Comparison of ENCODE assay signal across 8 mouse cellular contexts in the genomic region with DNA sequence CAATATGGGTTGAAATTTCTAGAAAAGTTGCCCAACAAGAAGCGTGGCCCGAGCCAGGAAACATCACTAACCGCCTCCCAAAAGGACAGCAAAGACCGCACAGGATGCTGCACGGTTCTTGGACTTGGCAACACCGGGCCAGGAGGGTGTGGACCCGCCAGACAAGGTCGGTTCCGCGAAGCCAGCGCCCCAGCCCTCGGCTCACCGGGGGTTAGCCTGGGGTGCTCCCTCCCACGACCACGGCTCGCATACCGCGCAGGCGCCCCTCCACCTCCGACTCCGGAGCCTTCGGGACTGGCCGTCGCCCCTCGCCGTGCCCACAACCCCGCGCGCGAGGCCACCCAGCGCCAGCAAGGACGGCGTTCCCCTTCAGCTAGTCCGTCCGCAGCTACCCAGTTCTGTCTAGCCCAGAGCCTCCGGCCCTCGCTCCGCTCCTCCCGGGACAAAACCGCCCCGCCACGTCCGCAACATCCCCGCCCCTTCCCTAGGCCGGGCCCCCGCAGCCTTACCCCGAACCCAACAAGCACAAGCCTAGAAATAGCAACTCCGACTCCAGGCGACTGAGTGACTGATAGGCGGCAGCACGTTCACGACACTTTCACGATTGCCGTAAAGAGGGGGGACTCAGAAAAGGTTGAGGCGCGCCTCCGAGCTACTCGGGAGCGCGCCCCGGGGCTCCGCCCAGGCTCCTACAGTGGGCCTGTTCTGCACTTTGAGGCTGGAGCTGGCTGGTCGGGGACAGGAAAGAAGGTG. TPM values are rescaled to one million over a fixed set of nuclear protein-coding genes. Genes with fewer than 3 reads are reported as not detected.
DNase-seq lines count a peak whose midpoint lies in the region; ATAC-seq and TF ChIP-seq lines count a peak whose summit lies in the region.

A gene (plus strand): TSS at position 628 of the 753 bp plus-strand sequence.
A gene (minus strand): TSS at position 632 of the 753 bp plus-strand sequence.

- peak; percentile 23 for TF ChIP-seq POLR2A in ES-Bruce4 (IDR thresholded peaks at IDR 0.05; ENCODE audit: insufficient read depth, low read length)

- no peaks in the 10 kb centered on the region for H3K4me1 ChIP-seq in ES-Bruce4 (ENCODE audit: control insufficient read depth, insufficient read depth, low read length)
- peaks cover 22% of the 10 kb centered on the region for H3K4me1 ChIP-seq in forebrain, embryonic 13.5 days
- peaks cover 28% of the 10 kb centered on the region for H3K4me1 ChIP-seq in liver, postnatal 0 days (ENCODE audit: insufficient read depth)
- H3K4me1 ChIP-seq in neural tube, embryonic 14.5 days (ENCODE audit: control insufficient read depth, insufficient read depth, low read length): peaks cover 11% of the 10 kb centered on the region; the same call in 1 of the 2 replicates

- intact Hi-C loops in heart, postnatal 10 days (cut with DNase I): loop anchor here (5.0 kb wide), 1 partner anchor 175 kb away; no protein-coding TSS in a partner anchor

- peak within 1 kb of the TSS; percentile 98 for H3K9ac ChIP-seq in ES-Bruce4 (ENCODE audit: low read depth, poor library complexity, severe bottlenecking)
- peak within 1 kb of the TSS; percentile 92 for H3K9ac ChIP-seq in forebrain, embryonic 13.5 days
- H3K9ac ChIP-seq in liver, postnatal 0 days (replicated peaks): peak within 1 kb of the TSS; percentile 98
- peak within 1 kb of the TSS; percentile 80 for H3K9ac ChIP-seq in neural tube, embryonic 14.5 days (replicated peaks; ENCODE audit: low read depth, low read length)

- no peaks in the 10 kb centered on the region; the same call in 1 of the 2 replicates for H3K36me3 ChIP-seq in ES-Bruce4 (ENCODE audit: control insufficient read depth, insufficient read depth, low read length, poor library complexity, severe bottlenecking)
- 0 out of 2 replicates have a peak, but pooled peaks cover 6% of the 10 kb centered on the region for H3K36me3 ChIP-seq in forebrain, embryonic 13.5 days (ENCODE audit: poor library complexity, severe bottlenecking)
- H3K36me3 ChIP-seq in liver, postnatal 0 days (replicated peaks; ENCODE audit: insufficient read depth, low read length): no peaks in the 10 kb centered on the region; the same call in 1 of the 2 replicates
- no peaks in the 10 kb centered on the region for H3K36me3 ChIP-seq in neural tube, embryonic 14.5 days (ENCODE audit: control insufficient read depth, insufficient read depth, low read length)

- TF ChIP-seq CTCF in ES-Bruce4 (IDR thresholded peaks at IDR 0.05; ENCODE audit: low read depth, low read length): no peak
- no peak for TF ChIP-seq CTCF in liver, postnatal 0 days (IDR thresholded peaks at IDR 0.05; ENCODE audit: low read depth)

- ATAC-seq in cerebellum, adult (ENCODE audit: insufficient number of reproducible peaks, low FRiP score, low TSS enrichment): peak; percentile 92
- ATAC-seq in forebrain, embryonic 13.5 days: peak; percentile 97
- peak; percentile 94 for ATAC-seq in liver, postnatal 0 days
- peak; percentile 97 for ATAC-seq in neural tube, embryonic 14.5 days (ENCODE audit: low read depth)

- H3K4me2 ChIP-seq in forebrain, embryonic 13.5 days: peak within 1 kb of the TSS; percentile 70
- peak within 1 kb of the TSS; percentile 86 for H3K4me2 ChIP-seq in liver, postnatal 0 days (ENCODE audit: low read depth, low read length)
- H3K4me2 ChIP-seq in neural tube, embryonic 14.5 days (ENCODE audit: low read depth, low read length): peak within 1 kb of the TSS; percentile 80

- no peaks in the 10 kb centered on the region for H3K9me3 ChIP-seq in ES-Bruce4 (replicated peaks; ENCODE audit: control insufficient read depth, insufficient read depth, low read length, poor library complexity, severe bottlenecking)
- no peaks in the 10 kb centered on the region for H3K9me3 ChIP-seq in forebrain, embryonic 13.5 days (replicated peaks)
- H3K9me3 ChIP-seq in liver, postnatal 0 days (ENCODE audit: low read length): no peaks in the 10 kb centered on the region
- H3K9me3 ChIP-seq in neural tube, embryonic 14.5 days (ENCODE audit: control insufficient read depth, low read length): no peaks in the 10 kb centered on the region

- under 1% methylated on average over 59 of the region's 63 CpGs for WGBS in forebrain, embryonic 13.5 days
- under 1% methylated on average over 63 of the region's 63 CpGs for WGBS in large intestine, adult 2 months
- 2% methylated on average over 53 of the region's 63 CpGs for WGBS in liver, postnatal 0 days (ENCODE audit: insufficient replicate concordance)
- WGBS in neural tube, embryonic 14.5 days: under 1% methylated on average over 63 of the region's 63 CpGs

- TF ChIP-seq EP300 in ES-Bruce4 (IDR thresholded peaks at IDR 0.05; ENCODE audit: insufficient read depth, low read depth, low read length): no peak
- TF ChIP-seq EP300 in liver, postnatal 0 days (IDR thresholded peaks at IDR 0.05; ENCODE audit: low read depth): no peak

- peak within 1 kb of the TSS; percentile 95 for H3K27ac ChIP-seq in ES-Bruce4 (ENCODE audit: insufficient read depth, low read length)
- H3K27ac ChIP-seq in forebrain, embryonic 13.5 days: peak within 1 kb of the TSS; percentile 94
- H3K27ac ChIP-seq in liver, postnatal 0 days (ENCODE audit: low read depth): peak within 1 kb of the TSS; percentile 99
- H3K27ac ChIP-seq in neural tube, embryonic 14.5 days (ENCODE audit: low read depth, low read length): peak within 1 kb of the TSS; percentile 94

- no peaks in the 10 kb centered on the region for H3K27me3 ChIP-seq in ES-Bruce4 (ENCODE audit: control insufficient read depth, insufficient read depth, low read length, poor library complexity, severe bottlenecking)
- H3K27me3 ChIP-seq in forebrain, embryonic 13.5 days: no peaks in the 10 kb centered on the region
- H3K27me3 ChIP-seq in liver, postnatal 0 days (ENCODE audit: insufficient read depth, low read length): no peaks in the 10 kb centered on the region
- H3K27me3 ChIP-seq in neural tube, embryonic 14.5 days (ENCODE audit: control insufficient read depth, insufficient read depth, low read length): peaks cover 2% of the 10 kb centered on the region; the same call in 1 of the 2 replicates

- peak within 1 kb of the TSS; percentile 97 for H3K4me3 ChIP-seq in ES-Bruce4 (ENCODE audit: low read depth, low read length)
- H3K4me3 ChIP-seq in forebrain, embryonic 13.5 days: peak within 1 kb of the TSS; percentile 88
- peak within 1 kb of the TSS; percentile 96 for H3K4me3 ChIP-seq in liver, postnatal 0 days (ENCODE audit: low read depth, low read length)
- peak within 1 kb of the TSS; percentile 74 for H3K4me3 ChIP-seq in neural tube, embryonic 14.5 days (ENCODE audit: low read depth, low read length)

- DNase-seq in heart, postnatal 10 days: peak; percentile 95 to 96
- DNase-seq in large intestine, adult 2 months (ENCODE audit: low read depth, low spot score): peak; percentile 87
- peak; percentile 93 for DNase-seq in liver, postnatal 0 days
- DNase-seq in testis, postnatal 10 days (ENCODE audit: low spot score): peak; percentile 94

RNA-seq across cellular contexts. Expression of the first gene that starts in this region (rescaled TPM):
- polyA plus RNA-seq in ES-Bruce4 (2011; ENCODE audit: insufficient read depth, insufficient read length, low read depth, missing spikeins): 32.1 and 37.5 TPM in 2 replicates
- 41.0 and 42.6 TPM in 2 replicates for polyA plus RNA-seq in forebrain, embryonic 13.5 days (2015; fragmentation: Nextera tagmentation; extraction: Ambion mirVana)
- 100 to 1,000 TPM in 1 of 2 experiments, 10 to 100 TPM in 1; 91.4 to 101 TPM for total RNA-seq in heart, postnatal 10 days (2021)
- 77.8 and 115 TPM in 2 replicates for polyA plus RNA-seq in large intestine, adult 2 months (2012; rRNA removed)
- 76.4 and 79.1 TPM in 2 replicates for polyA plus RNA-seq in liver, postnatal 0 days (2015; fragmentation: Nextera tagmentation; extraction: Ambion mirVana)
- 63.9 and 75.8 TPM in 2 replicates for polyA plus RNA-seq in neural tube, embryonic 14.5 days (2014; fragmentation: Nextera tagmentation; extraction: Ambion mirVana)

RNA-seq across cellular contexts. Expression of the second gene that starts in this region (rescaled TPM):
- polyA plus RNA-seq in ES-Bruce4 (2011; ENCODE audit: insufficient read depth, insufficient read length, low read depth, missing spikeins): 49.6 and 53.9 TPM in 2 replicates
- 35.8 and 38.5 TPM in 2 replicates for polyA plus RNA-seq in forebrain, embryonic 13.5 days (2015; fragmentation: Nextera tagmentation; extraction: Ambion mirVana)
- 10 to 100 TPM; 20.4 to 21.9 TPM for total RNA-seq in heart, postnatal 10 days (2021)
- 22.2 and 34.4 TPM in 2 replicates for polyA plus RNA-seq in large intestine, adult 2 months (2012; rRNA removed)
- 59.4 and 64.1 TPM in 2 replicates for polyA plus RNA-seq in liver, postnatal 0 days (2015; fragmentation: Nextera tagmentation; extraction: Ambion mirVana)
- 43.4 and 45.6 TPM in 2 replicates for polyA plus RNA-seq in neural tube, embryonic 14.5 days (2014; fragmentation: Nextera tagmentation; extraction: Ambion mirVana)

Comparison
In these comparisons a context has a peak if more than half of its experiments do, and no peak if none do; other contexts are left out.
1. Peak in every context shown above with its lines: DNase-seq, ATAC-seq, H3K4me3 ChIP-seq and H3K27ac ChIP-seq.